Mouse (Mus musculus): ENCODE results near the gene Arhgap25.

Arhgap25 gene

DNA sequence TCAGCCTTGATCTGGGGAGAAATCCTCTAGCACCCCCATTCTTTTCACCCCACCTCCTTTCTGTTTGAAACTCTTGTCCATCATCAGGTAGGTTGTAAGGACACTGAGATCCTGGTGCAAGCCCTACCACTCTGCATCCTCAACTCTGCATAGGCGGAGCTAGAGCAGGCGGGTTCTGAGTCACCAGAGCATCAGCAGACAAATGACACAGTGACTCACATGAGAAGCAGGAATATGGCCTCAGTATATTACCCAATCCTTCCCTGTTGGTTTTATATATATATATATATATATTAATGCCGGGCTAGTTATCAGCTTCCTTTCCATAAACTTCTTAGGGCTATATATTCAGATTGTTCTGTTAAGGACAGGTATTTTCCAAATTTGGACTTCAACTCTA, 97.3 kb downstream of the Arhgap25 start:
- DNase-seq, result no peak

GRCm38 (mm10) chr6:87428487-87429044, 104.5 kb downstream of the Arhgap25 start, which contains the start of gene Bmp10:
Gene Bmp10 (plus strand): TSS chr6:87428994.
- DNase-seq, result no peak

GRCm38 (mm10) chr6:87427616-87428015, 105.4 kb downstream of the Arhgap25 start:
- peak; percentile 22 to 49 for DNase-seq

DNA sequence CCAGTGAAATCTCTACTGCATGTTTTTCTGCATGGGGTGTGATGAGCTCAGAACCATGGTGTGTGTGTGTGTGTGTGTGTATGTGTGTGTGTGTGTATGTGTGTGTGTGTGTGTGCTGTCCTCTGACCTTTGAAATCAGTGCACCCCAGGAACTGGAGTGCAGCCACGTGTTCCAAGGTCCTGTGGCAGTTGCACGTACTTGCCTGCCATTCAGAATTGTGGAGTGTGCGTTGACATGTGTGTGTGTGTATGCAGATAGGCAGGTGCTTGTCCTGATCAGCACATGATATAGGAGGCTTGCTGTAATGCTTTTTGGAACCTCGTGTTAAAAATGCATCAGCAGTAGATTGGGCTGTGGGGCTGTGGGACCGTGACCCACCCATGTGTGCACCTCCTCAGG, 106.1 kb downstream of the Arhgap25 start:
- peak; percentile 15 to 17 for DNase-seq

DNA sequence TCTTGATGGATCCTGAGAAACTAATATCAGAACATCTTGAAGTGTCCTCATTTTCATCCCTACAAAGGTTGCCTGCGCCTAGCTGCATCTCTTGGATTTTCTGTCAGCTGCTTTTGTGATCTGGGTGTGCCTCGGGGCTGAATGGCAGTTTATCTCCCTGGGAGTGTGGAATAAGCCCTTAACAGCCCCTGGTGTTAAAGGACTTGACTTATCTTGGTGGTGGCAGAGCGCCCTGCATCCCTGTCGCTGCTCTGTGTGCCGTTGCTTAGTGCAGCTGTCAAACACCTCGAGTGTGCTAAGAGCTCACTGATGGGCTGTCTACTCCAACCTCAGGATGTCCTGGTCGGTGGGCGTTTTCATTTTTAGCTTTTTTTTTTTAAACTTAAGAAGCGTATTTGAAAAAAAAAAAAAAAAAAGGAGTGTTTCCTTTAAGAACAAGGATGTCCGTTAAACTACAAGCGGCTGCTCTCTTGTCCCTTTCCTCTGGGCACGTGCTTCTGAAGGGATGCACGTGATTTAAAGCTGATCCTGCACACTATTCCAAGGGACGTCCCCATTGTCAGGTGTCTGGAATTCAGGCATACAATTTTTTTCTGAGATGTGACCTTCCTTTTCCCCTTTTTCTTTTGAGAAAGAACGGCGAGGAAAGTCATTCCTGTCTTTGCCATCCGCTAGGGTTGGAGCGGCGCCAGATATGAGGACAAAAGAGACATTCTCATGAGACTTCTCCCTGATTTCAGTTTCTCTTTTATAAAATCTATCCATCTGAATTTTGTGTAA, 108.8 kb downstream of the Arhgap25 start:
- peak; percentile 76 to 81 for DNase-seq

- DNase-seq, result no peak
These were observed 110.8 kb downstream of the Arhgap25 start for GRCm38 (mm10) chr6:87422304-87422703.

- DNase-seq, result peak in 1 of 2 experiments; percentile 15
These were observed 121.0 kb downstream of the Arhgap25 start for GRCm38 (mm10) chr6:87412011-87412410.
